7 mouse cellular contexts compared by ENCODE assay signal in the genomic region with DNA sequence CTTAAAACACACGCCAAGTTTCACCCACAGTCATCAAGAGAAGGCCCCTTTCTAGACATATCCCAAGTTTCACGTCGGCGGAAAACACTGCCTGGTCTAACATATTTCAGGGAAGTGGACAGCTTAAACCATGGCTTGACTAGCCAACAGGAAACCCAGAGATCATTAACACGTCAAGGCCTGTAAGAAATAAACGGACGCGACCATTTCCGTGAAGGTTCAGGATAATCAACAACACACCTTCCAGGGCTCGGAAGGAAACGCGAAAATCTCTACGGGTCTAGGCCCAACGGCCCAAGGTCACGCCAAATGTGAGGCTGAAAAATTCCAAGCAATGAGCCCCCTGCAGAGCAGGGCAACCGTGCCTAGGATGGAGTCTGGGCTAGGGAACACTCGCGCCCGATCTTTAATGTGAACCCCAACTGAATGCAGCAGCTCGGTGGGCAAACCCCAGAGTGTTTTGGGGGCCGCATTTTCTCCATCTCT. TPM values are rescaled to one million over a fixed set of nuclear protein-coding genes. Genes with fewer than 3 reads are reported as not detected.
DNase-seq lines count a peak whose midpoint lies in the region.

No protein-coding gene starts in this region.

- intact Hi-C loops in heart, postnatal 14 days (cut with DNase I), result loop anchor here (5.0 kb wide), 1 partner anchor 186 kb away; no protein-coding TSS in a partner anchor

- DNase-seq in R1 (ENCODE audit: low read depth, low spot score), result peak; percentile 89
- peak; percentile 43 for DNase-seq in c-Kit-negative CD71-positive TER-119-positive erythroid progenitor cells, embryonic 14.5 days (ENCODE audit: low read depth, low spot score)
- DNase-seq in fibroblast of lung, adult 2 months (ENCODE audit: low read depth), result peak; percentile 17
- peak; percentile 31 to 62 for DNase-seq in heart, postnatal 14 days
- DNase-seq in layer of hippocampus, adult 9-11 months, result peak; percentile 36
- peak; percentile 42 to 60 for DNase-seq in lung, postnatal 4 days
- peak; percentile 19 to 23 for DNase-seq in spleen, postnatal 14 days (ENCODE audit: low spot score in 2 of 2)

RNA-seq across cellular contexts. Expression of a gene that starts 0.6 kb away (rescaled TPM):
- total RNA-seq in heart, postnatal 14 days (2021), result 10 to 100 TPM; 41.3 to 42.1 TPM

RNA-seq across cellular contexts. Expression of a gene that starts 37.6 kb away (rescaled TPM):
- total RNA-seq in heart, postnatal 14 days (2021), result 10 to 100 TPM; 19.2 to 27.2 TPM

RNA-seq across cellular contexts. Expression of a gene that starts 53.2 kb away (rescaled TPM):
- total RNA-seq in heart, postnatal 14 days (2021), result 100 to 1,000 TPM; 275 to 290 TPM

RNA-seq across cellular contexts. Expression of a gene that starts 58.1 kb away (rescaled TPM):
- 10 to 100 TPM; 41.6 to 44.4 TPM for total RNA-seq in heart, postnatal 14 days (2021)

Comparison
In these comparisons a context has a peak if more than half of its experiments do, and no peak if none do; other contexts are left out.
1. Peak in every context shown above with its lines: DNase-seq.
2. DNase-seq: peak in every context shown above with its lines; median percentile 89 in R1; 51 in lung, postnatal 4 days; 46 in heart, postnatal 14 days; 43 in c-Kit-negative CD71-positive TER-119-positive erythroid progenitor cells, embryonic 14.5 days; 36 in layer of hippocampus, adult 9-11 months; 21 in spleen, postnatal 14 days; 17 in fibroblast of lung, adult 2 months.